Mouse (Mus musculus): ENCODE results near the gene Mansc4.

Gene Mansc4

GRCm38 (mm10) chr6:147079919-147080318 lies 6.9 kb downstream of the Mansc4 start:
- DNase-seq (ENCODE audit: low spot score in 2 of 2) = no peak

GRCm38 (mm10) chr6:147076878-147077277 lies 10.0 kb downstream of the Mansc4 start:
- no peak for DNase-seq (ENCODE audit: low spot score in 2 of 2)

- no peak for DNase-seq (ENCODE audit: low spot score in 2 of 2)
Observed at GRCm38 (mm10) chr6:147075808-147076387, 10.9 kb downstream of the Mansc4 start.

- no peak for DNase-seq (ENCODE audit: low spot score in 2 of 2)
Observed at GRCm38 (mm10) chr6:147064944-147065261, 21.9 kb downstream of the Mansc4 start.

GRCm38 (mm10) chr6:147064226-147064943 lies 22.4 kb downstream of the Mansc4 start:
- no peak for DNase-seq (ENCODE audit: low spot score in 2 of 2)

- DNase-seq (ENCODE audit: low spot score in 2 of 2) = no peak
Observed at GRCm38 (mm10) chr6:147062694-147063093, 24.1 kb downstream of the Mansc4 start.

- no peak for DNase-seq (ENCODE audit: low spot score in 2 of 2)
Observed at GRCm38 (mm10) chr6:147062034-147062433, 24.8 kb downstream of the Mansc4 start.

GRCm38 (mm10) chr6:147061630-147062029 lies 25.2 kb downstream of the Mansc4 start:
- no peak for DNase-seq (ENCODE audit: low spot score in 2 of 2)

- no peak for DNase-seq (ENCODE audit: low spot score in 2 of 2)
Observed at GRCm38 (mm10) chr6:147059326-147059725, 27.5 kb downstream of the Mansc4 start.

GRCm38 (mm10) chr6:147055374-147055977 lies 31.4 kb downstream of the Mansc4 start:
- DNase-seq (ENCODE audit: low spot score in 2 of 2) = no peak

GRCm38 (mm10) chr6:147053785-147054646 lies 32.8 kb downstream of the Mansc4 start:
- DNase-seq (ENCODE audit: low spot score in 2 of 2) = peak in 1 of 2 experiments; percentile 33

- no peak for DNase-seq (ENCODE audit: low spot score in 2 of 2)
Observed at GRCm38 (mm10) chr6:147052440-147052839, 34.4 kb downstream of the Mansc4 start.

- no peak for DNase-seq (ENCODE audit: low spot score in 2 of 2)
Observed at GRCm38 (mm10) chr6:147051666-147052065, 35.2 kb downstream of the Mansc4 start.

GRCm38 (mm10) chr6:147049239-147049805 lies 37.5 kb downstream of the Mansc4 start:
- DNase-seq (ENCODE audit: low spot score in 2 of 2) = peak in 1 of 2 experiments; percentile 30

GRCm38 (mm10) chr6:147043633-147044032 lies 43.2 kb downstream of the Mansc4 start:
- DNase-seq (ENCODE audit: low spot score in 2 of 2) = no peak

- peak; percentile 56 to 87 for DNase-seq (ENCODE audit: low spot score in 2 of 2)
Observed at GRCm38 (mm10) chr6:147042291-147043290, 44.2 kb downstream of the Mansc4 start, which contains the start of gene Mrps35. TSS of gene Mrps35 (plus strand) at chr6:147042764.

GRCm38 (mm10) chr6:147032303-147032925 lies 54.4 kb downstream of the Mansc4 start, which contains the start of gene Rep15:
TSS of gene Rep15 (plus strand) at chr6:147032584.
- DNase-seq (ENCODE audit: low spot score in 2 of 2) = no peak

GRCm38 (mm10) chr6:147030096-147030885 lies 56.5 kb downstream of the Mansc4 start:
- DNase-seq (ENCODE audit: low spot score in 2 of 2) = no peak

GRCm38 (mm10) chr6:147029591-147029990 lies 57.2 kb downstream of the Mansc4 start:
- DNase-seq (ENCODE audit: low spot score in 2 of 2) = no peak
